Mouse (Mus musculus) spleen, adult 18-20 months (tissue): Measurements from ENCODE around the gene Gpatch11.
"Not testable (repeated sequence)": the region's sequence is repeated elsewhere in the genome, so short reads cannot be mapped to it uniquely, and the experiment has no call there.

Experiments
- DNase-seq, 2 experiments: peaks; one replicate each; pipeline ENCODE4 v3.0.0; 2022; ENCODE audit warnings: mixed read lengths in 2 of 2

Gpatch11 gene

GRCm38 (mm10) chr17:78834856-78835835 is at the start of gene Gpatch11, which contains the start of gene Heatr5b:
Gpatch11 (plus strand) TSS chr17:78835567.
Heatr5b (minus strand) TSS chr17:78835364.
- DNase-seq: peak; percentile 96 to 97

GRCm38 (mm10) chr17:78788273-78788672 is 47.1 kb upstream of the Gpatch11 start:
- not testable (repeated sequence) for DNase-seq

GRCm38 (mm10) chr17:78791068-78791689 is 44.2 kb upstream of the Gpatch11 start:
- no peak for DNase-seq

- DNase-seq: no peak
These were observed 43.7 kb upstream of the Gpatch11 start for GRCm38 (mm10) chr17:78791690-78792070.

- DNase-seq: no peak
These were observed 43.2 kb upstream of the Gpatch11 start for GRCm38 (mm10) chr17:78792122-78792521.

GRCm38 (mm10) chr17:78794390-78794789 is 41.0 kb upstream of the Gpatch11 start:
- no peak for DNase-seq

GRCm38 (mm10) chr17:78797222-78797621 is 38.1 kb upstream of the Gpatch11 start:
- no peak for DNase-seq

- no peak for DNase-seq
These were observed 26.3 kb upstream of the Gpatch11 start for GRCm38 (mm10) chr17:78809019-78809418.

- no peak for DNase-seq
These were observed 25.8 kb upstream of the Gpatch11 start for GRCm38 (mm10) chr17:78809582-78809981.

GRCm38 (mm10) chr17:78824346-78824745 is 11.0 kb upstream of the Gpatch11 start:
- no peak for DNase-seq

- DNase-seq: no peak
These were observed 689 bp downstream of the Gpatch11 start for GRCm38 (mm10) chr17:78836056-78836455.

GRCm38 (mm10) chr17:78842271-78842928 is 7.0 kb downstream of the Gpatch11 start:
- DNase-seq: no peak

- DNase-seq: no peak
These were observed 20.9 kb downstream of the Gpatch11 start for GRCm38 (mm10) chr17:78856243-78856642.

- no peak for DNase-seq
These were observed 38.5 kb downstream of the Gpatch11 start for GRCm38 (mm10) chr17:78873886-78874285.

GRCm38 (mm10) chr17:78881878-78882304 is 46.5 kb downstream of the Gpatch11 start:
- peak in 1 of 2 experiments; percentile 15 for DNase-seq

- DNase-seq: peak; percentile 59 to 67
These were observed 47.2 kb downstream of the Gpatch11 start, which contains the start of gene Eif2ak2 for GRCm38 (mm10) chr17:78882401-78883112. Eif2ak2 (minus strand) TSS chr17:78882573.

GRCm38 (mm10) chr17:78883291-78883690 is 47.9 kb downstream of the Gpatch11 start:
- no peak for DNase-seq

GRCm38 (mm10) chr17:78885286-78886065 is 50.1 kb downstream of the Gpatch11 start:
- no peak for DNase-seq

GRCm38 (mm10) chr17:78888554-78888953 is 53.2 kb downstream of the Gpatch11 start:
- no peak for DNase-seq

GRCm38 (mm10) chr17:78889184-78889583 is 53.8 kb downstream of the Gpatch11 start:
- no peak for DNase-seq

GRCm38 (mm10) chr17:78891020-78891419 is 55.7 kb downstream of the Gpatch11 start:
- DNase-seq: no peak

- no peak for DNase-seq
These were observed 59.6 kb downstream of the Gpatch11 start for GRCm38 (mm10) chr17:78894991-78895390.
